Mouse (Mus musculus) cerebellum, postnatal 14 days (tissue): Measurements from ENCODE around the gene Hnrnpu.
"Not testable (repeated sequence)": the region's sequence is repeated elsewhere in the genome, so short reads cannot be mapped to it uniquely, and the experiment has no call there.

ENCODE experiments used
- DNase-seq, 2 experiments: peaks; one replicate each; pipeline ENCODE4 v3.0.0; 2021; ENCODE audit warnings: mixed read lengths in 2 of 2

Hnrnpu gene

GRCm38 (mm10) chr1:178310128-178310527 lies 27.5 kb downstream of the Hnrnpu start:
- DNase-seq, result no peak

DNA sequence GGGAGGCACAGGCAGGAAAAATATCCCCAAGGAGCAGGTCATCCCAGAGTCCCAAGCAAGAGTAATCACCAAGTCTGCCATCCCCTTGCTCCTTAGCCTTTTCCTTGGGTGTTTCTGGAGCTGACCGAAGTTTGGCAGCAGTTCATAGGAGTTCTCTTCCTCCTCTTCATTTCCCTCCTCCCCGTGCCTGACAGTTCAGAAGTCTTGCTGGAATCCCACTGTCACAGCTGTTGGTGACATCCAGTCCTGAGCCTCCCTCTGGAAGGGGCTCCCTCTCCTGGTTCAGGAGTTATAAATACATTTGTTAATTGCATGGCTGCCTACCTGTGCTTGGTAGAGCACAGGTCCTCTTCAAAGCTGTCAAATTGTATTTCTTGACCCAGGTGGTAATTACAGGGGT lies 28.1 kb downstream of the Hnrnpu start:
- no peak for DNase-seq

- DNase-seq, result peak; percentile 84 to 88
Observed at GRCm38 (mm10) chr1:178303425-178303824, 34.2 kb downstream of the Hnrnpu start.

GRCm38 (mm10) chr1:178301261-178301660 lies 36.3 kb downstream of the Hnrnpu start:
- DNase-seq, result not testable (repeated sequence)

DNA sequence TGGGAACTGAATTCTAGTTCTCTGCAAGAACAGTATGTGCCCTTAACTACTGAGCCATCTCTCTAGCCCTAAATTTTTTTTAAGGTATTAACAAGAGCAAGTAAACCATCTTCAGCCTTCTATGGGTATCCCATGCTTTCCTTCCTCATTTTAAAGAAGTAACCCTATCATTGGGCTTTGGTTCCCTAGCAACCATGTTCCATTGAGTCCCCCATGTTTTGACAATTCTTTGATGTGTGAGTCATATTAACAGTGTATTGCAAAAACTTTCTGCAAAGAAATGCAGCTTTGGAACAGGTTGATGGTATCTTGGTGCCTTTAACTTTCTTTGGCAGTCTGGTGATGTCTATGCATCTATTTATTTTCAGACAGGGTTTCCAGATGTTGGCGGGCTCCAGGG lies 43.5 kb downstream of the Hnrnpu start:
- DNase-seq, result no peak

GRCm38 (mm10) chr1:178291716-178292115 lies 45.9 kb downstream of the Hnrnpu start:
- no peak for DNase-seq

DNA sequence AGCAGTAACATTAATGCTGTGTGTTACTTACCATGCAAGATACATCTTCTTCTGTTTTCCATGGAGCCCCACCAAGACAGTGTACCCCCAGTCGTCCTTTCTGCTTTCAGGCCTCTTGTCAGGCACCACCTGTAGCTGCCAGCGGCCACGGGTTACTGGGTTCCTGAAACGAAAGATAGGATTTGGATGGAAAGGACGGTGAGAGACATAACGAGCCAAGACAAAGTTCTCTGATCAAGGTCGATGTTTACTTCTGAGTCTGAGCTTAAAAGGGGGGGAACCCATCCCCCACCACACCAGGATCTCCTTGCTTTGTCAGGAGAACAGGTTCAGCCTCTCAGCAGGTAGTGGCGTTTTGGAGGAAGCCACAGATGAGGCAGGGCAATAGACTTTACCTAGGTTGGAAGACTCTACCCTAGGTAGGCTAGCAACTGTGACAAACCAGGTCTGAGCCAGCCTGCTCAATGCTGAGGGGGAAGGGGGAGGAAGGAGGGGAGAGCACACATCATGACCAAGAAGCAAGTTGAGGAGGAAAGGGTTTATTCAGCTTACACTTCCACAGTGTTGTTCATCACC lies 49.9 kb downstream of the Hnrnpu start:
- no peak for DNase-seq

- no peak for DNase-seq
Observed at GRCm38 (mm10) chr1:178283946-178284720, 53.5 kb downstream of the Hnrnpu start.

GRCm38 (mm10) chr1:178283314-178283713 lies 54.3 kb downstream of the Hnrnpu start:
- DNase-seq, result not testable (repeated sequence)

GRCm38 (mm10) chr1:178276054-178276911 lies 61.3 kb downstream of the Hnrnpu start:
- peak; percentile 85 for DNase-seq

DNA sequence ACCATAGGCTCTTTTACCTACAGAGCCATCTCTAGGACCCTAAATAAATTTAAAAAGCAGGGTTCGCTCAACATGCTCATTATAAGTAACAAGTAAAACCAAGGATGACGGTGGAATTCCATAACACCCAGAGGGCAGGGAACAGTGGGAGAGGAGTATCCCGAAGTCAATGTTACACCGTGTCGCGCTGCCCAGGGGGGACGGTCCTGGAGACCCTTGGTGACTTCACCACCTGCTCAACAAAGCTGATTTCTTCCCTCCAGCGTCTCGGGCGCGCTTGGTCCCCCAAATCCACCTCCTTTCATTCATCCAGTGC lies 61.9 kb downstream of the Hnrnpu start:
- DNase-seq, result no peak

DNA sequence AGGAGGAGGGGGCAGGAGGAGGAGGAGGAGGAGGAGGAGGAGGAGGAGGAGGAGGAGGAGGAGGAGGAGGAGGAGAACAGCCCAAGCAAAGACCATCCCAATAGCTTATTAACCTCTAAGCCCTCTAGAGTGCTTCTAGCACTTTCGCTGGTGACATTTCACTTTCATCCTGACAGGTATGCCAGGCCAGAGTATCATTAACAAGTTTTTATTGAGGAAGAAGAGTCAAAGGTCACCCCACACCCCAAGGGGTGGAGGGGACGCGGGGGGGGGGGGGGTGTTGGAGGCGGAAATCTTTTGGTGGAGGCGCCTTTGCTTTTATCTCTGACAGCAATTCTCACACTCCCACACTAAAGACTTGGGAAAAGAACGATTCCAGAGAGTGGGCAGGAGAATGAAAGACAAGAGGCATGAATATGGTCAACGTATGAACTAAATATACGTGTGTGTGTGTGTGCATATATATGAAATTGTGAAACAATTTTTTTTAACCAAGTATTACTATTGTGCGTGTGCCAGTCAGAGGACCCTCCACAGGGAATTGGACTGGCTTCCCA lies 62.3 kb downstream of the Hnrnpu start:
- no peak for DNase-seq
